Mouse (Mus musculus) testis, adult 2 months (tissue): ENCODE measurements around the gene Chst11.

ENCODE experiments used
- CTCF ChIP-seq: fragments of 200-500 bp; IDR thresholded peaks from 2 replicates; pipeline ENCODE4 v1.5.1; 2012; ENCODE audit warnings: low read depth, mild to moderate bottlenecking, inconsistent platforms, low read length, moderate library complexity; ENCODE audit not compliant: control insufficient read depth, insufficient read depth, insufficient replicate concordance
- POLR2A ChIP-seq: fragments of 200-500 bp; IDR thresholded peaks from 2 replicates; pipeline ENCODE4 v1.6.1; 2012; ENCODE audit warnings: low read depth, mild to moderate bottlenecking, inconsistent platforms, low read length, moderate library complexity; ENCODE audit not compliant: control insufficient read depth

GRCm38 (mm10) chr10:83128435-83128834, 143.1 kb downstream of the Chst11 start:
- TF ChIP-seq POLR2A (no peak), CTCF (no peak)
